In the genomic region with DNA sequence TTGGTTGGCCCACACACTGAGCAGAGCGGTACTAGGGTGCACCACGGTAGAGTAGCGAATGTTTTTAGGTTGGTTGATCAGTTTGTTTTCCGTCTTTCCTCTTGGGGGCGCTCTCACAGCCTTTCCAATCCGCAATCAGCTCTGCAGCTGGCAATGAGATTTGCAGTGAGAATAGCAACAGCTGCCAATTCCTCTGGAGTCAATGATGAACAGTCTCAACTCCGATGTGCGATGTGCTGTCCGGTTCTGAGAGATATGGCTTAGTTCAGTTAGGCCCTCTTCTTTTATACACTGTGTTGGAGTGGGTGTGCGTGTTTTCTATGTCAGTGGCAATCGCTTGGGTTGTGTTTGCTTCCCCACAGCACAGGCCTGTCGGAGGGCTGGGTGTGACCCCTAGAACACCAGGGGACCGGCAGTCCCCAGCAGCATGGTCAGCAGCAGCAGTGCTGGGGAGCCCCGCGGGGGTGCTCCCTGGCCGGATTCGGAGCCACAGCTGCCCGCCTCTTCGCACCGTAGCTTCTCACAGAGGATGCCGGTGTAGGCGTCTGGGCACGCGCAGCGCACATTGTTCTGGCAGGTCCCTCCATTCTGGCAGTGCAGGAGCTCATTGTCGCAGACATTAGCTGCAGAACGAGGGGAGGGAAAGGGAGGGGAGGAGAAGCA, we compare ENCODE assay signal across 9 mouse cellular contexts.
DNase-seq lines count a peak whose midpoint lies in the region; ATAC-seq and TF ChIP-seq lines count a peak whose summit lies in the region.
"Had no signal": no experiment of that assay in that cellular context is flagged by ENCODE, and none has a peak within 500 bp of the region (broad histone marks: within the 10 kb centered on the region; RNA-seq: fewer than 3 reads in every experiment).

No protein-coding gene starts in this region.

- no peaks in the 10 kb centered on the region for H3K9me3 ChIP-seq in kidney, embryonic 15.5 days (replicated peaks)
- no peaks in the 10 kb centered on the region for H3K9me3 ChIP-seq in limb, embryonic 13.5 days

- DNase-seq in lung, adult 2 months = peak; percentile 3
- no peak for DNase-seq in lung, postnatal 25 days (ENCODE audit: low spot score)
- DNase-seq in embryo, embryonic 9.5 days (ENCODE audit: extremely low spot score) = peak; percentile 79
- DNase-seq in gonadal fat pad, adult 2 months (ENCODE audit: low read depth) = peak; percentile 6
- peak; percentile 1 for DNase-seq in naive thymus-derived CD4-positive, alpha-beta T cell, adult 2 months (ENCODE audit: low read depth)
- DNase-seq in testis, postnatal 14 days (ENCODE audit: low spot score) = peak; percentile 51

- H3K27me3 ChIP-seq in kidney, embryonic 15.5 days = no peaks in the 10 kb centered on the region
- H3K27me3 ChIP-seq in limb, embryonic 13.5 days = no peaks in the 10 kb centered on the region; the same call in 1 of the 2 replicates
- H3K27me3 ChIP-seq: CH12.LX had no signal

- H3K4me2 ChIP-seq in kidney, embryonic 15.5 days = peak overlapping the region; percentile 90
- peak overlapping the region; percentile 84 for H3K4me2 ChIP-seq in limb, embryonic 13.5 days (replicated peaks)

- WGBS in lung, adult 2 months = 6% methylated on average over 27 of the region's 27 CpGs
- WGBS in kidney, embryonic 15.5 days = 4% methylated on average over 27 of the region's 27 CpGs
- 4% methylated on average over 27 of the region's 27 CpGs for WGBS in limb, embryonic 13.5 days

- H3K4me1 ChIP-seq in lung, adult 2 months (ENCODE audit: control insufficient read depth, insufficient read depth, low read length) = no peaks in the 10 kb centered on the region
- peaks cover 15% of the 10 kb centered on the region for H3K4me1 ChIP-seq in kidney, embryonic 15.5 days
- H3K4me1 ChIP-seq in limb, embryonic 13.5 days = peaks cover 27% of the 10 kb centered on the region

- TF ChIP-seq POLR2A in lung, adult 2 months (IDR thresholded peaks at IDR 0.05; ENCODE audit: borderline replicate concordance, extremely low read depth, low read depth, low read length) = no peak

- H3K36me3 ChIP-seq in kidney, embryonic 15.5 days = no peaks in the 10 kb centered on the region
- no peaks in the 10 kb centered on the region for H3K36me3 ChIP-seq in limb, embryonic 13.5 days

- H3K27ac ChIP-seq in kidney, embryonic 15.5 days = no peak overlapping the region
- H3K27ac ChIP-seq in limb, embryonic 13.5 days = no peak overlapping the region

- peak; percentile 85 for ATAC-seq in kidney, embryonic 15.5 days (replicated peaks; ENCODE audit: low FRiP score)
- peak; percentile 88 for ATAC-seq in limb, embryonic 13.5 days (ENCODE audit: low FRiP score, low read depth)

- no peak overlapping the region for H3K4me3 ChIP-seq in lung, adult 2 months (replicated peaks; ENCODE audit: extremely low read depth, low read depth, low read length)
- peak overlapping the region; percentile 44 for H3K4me3 ChIP-seq in kidney, embryonic 15.5 days (replicated peaks)
- H3K4me3 ChIP-seq in limb, embryonic 13.5 days = peak overlapping the region; percentile 46

- TF ChIP-seq CTCF in lung, adult 2 months (IDR thresholded peaks at IDR 0.05; ENCODE audit: insufficient read depth, low read length) = no peak

- H3K9ac ChIP-seq in kidney, embryonic 15.5 days = 0 out of 2 replicates have a peak overlapping the region, but pooled peaks have one; percentile 38
- H3K9ac ChIP-seq in limb, embryonic 13.5 days = peak overlapping the region; percentile 70
